Mouse (Mus musculus) olfactory bulb, adult 2 months (tissue): ENCODE data around the gene B9d1. TPM values are rescaled to one million over a fixed set of nuclear protein-coding genes. Genes with fewer than 3 reads are reported as not detected.

Experiments used
- H3K27ac ChIP-seq: fragments of 200-500 bp; 2 replicates; pipeline ENCODE4 v1.5.1; 2012; ENCODE audit warnings: low read depth, low read length; ENCODE audit not compliant: insufficient read depth
- H3K4me1 ChIP-seq: fragments of 200-500 bp; 2 replicates; pipeline ENCODE4 v1.6.1; 2012; ENCODE audit warnings: low read length; ENCODE audit not compliant: control insufficient read depth, insufficient read depth
- H3K4me3 ChIP-seq: fragments of 200-500 bp; 2 replicates; pipeline ENCODE4 v1.5.1; 2012; ENCODE audit warnings: mild to moderate bottlenecking, low read depth, low read length, moderate library complexity; ENCODE audit not compliant: insufficient read depth
- CTCF ChIP-seq: fragments of 200-500 bp; IDR thresholded peaks from 2 replicates; pipeline ENCODE4 v1.5.1; 2012; ENCODE audit warnings: low read depth, mild to moderate bottlenecking, low read length, moderate library complexity; ENCODE audit not compliant: insufficient read depth
- POLR2A ChIP-seq: fragments of 200-500 bp; IDR thresholded peaks from 2 replicates; pipeline ENCODE4 v1.6.1; 2012; ENCODE audit warnings: mild to moderate bottlenecking, low read depth, low read length, moderate library complexity; ENCODE audit not compliant: insufficient read depth
- WGBS: fragments of 180-500 bp; shearing (Covaris S2); methylation state at CpG from one replicate; pipeline ENCODE4 v1.1.7; 2018; 5-methylcytosine and 5-hydroxymethylcytosine counted together
- polyA plus RNA-seq: library from polyadenylated mRNA; stranded (reverse); fragments of >200 nt; gene quantifications from 2 replicates; pipeline ENCODE4 v1.2.4, GENCODE M21; 2012; ENCODE audit warnings: low replicate concordance; ENCODE audit not compliant: missing spikeins, insufficient read depth, insufficient read length

B9d1 gene
- polyA plus RNA-seq, 1 experiment: not detected

- no peak for TF ChIP-seq CTCF
- no peak for TF ChIP-seq POLR2A
- no peak overlapping the region for H3K27ac ChIP-seq
- 71% methylated on average over 17 of the region's 17 CpGs for whole genome bisulfite sequencing
- H3K4me3 ChIP-seq: no peak overlapping the region
- H3K4me1 ChIP-seq: peaks cover 5% of the 10 kb centered on the region
Observed at GRCm38 (mm10) chr11:61477566-61478508, 27.1 kb upstream of the B9d1 start.

- 95% methylated on average over 4 of the region's 4 CpGs for WGBS
- Histone ChIP-seq H3K27ac (no peak overlapping the region), H3K4me1 (peaks cover 5% of the 10 kb centered on the region), H3K4me3 (no peak overlapping the region)
- TF ChIP-seq POLR2A: no peak
- TF ChIP-seq CTCF: no peak
Observed at GRCm38 (mm10) chr11:61478788-61479187, 26.2 kb upstream of the B9d1 start.

GRCm38 (mm10) chr11:61481239-61482090 is 23.5 kb upstream of the B9d1 start:
- peaks cover 16% of the 10 kb centered on the region for H3K4me1 ChIP-seq
- TF ChIP-seq CTCF (no peak), POLR2A (no peak)
- no peak overlapping the region for H3K4me3 ChIP-seq
- WGBS: 76% methylated on average over 9 of the region's 9 CpGs
- H3K27ac ChIP-seq: no peak overlapping the region

- peaks cover 20% of the 10 kb centered on the region for H3K4me1 ChIP-seq
- H3K4me3 ChIP-seq: no peak overlapping the region
- 57% methylated on average over 13 of the region's 13 CpGs for WGBS
- TF ChIP-seq CTCF: no peak
- TF ChIP-seq POLR2A: no peak
- H3K27ac ChIP-seq: no peak overlapping the region
Observed at GRCm38 (mm10) chr11:61483226-61483845, 21.6 kb upstream of the B9d1 start.

GRCm38 (mm10) chr11:61484256-61484612 is 20.7 kb upstream of the B9d1 start:
- H3K27ac ChIP-seq: no peak overlapping the region
- H3K4me1 ChIP-seq: peaks cover 20% of the 10 kb centered on the region
- TF ChIP-seq POLR2A (no peak), CTCF (no peak)
- 46% methylated on average over 10 of the region's 10 CpGs for WGBS
- no peak overlapping the region for H3K4me3 ChIP-seq

GRCm38 (mm10) chr11:61484613-61485540 is 20.1 kb upstream of the B9d1 start, which contains the start of gene Mfap4:
Gene Mfap4, plus strand, starts transcription at chr11:61485431.
- no peak within 1 kb of the TSS for H3K4me3 ChIP-seq
- no peak for TF ChIP-seq CTCF
- no peak within 1 kb of the TSS for H3K27ac ChIP-seq
- WGBS: 40% methylated on average over 20 of the region's 20 CpGs
- H3K4me1 ChIP-seq: peaks cover 20% of the 10 kb centered on the region

- no peak overlapping the region for H3K4me3 ChIP-seq
- TF ChIP-seq POLR2A (no peak), CTCF (no peak)
- H3K27ac ChIP-seq: no peak overlapping the region
- H3K4me1 ChIP-seq: peaks cover 18% of the 10 kb centered on the region
- WGBS: 91% methylated on average over 22 of the region's 22 CpGs
Observed at GRCm38 (mm10) chr11:61485541-61486457, 19.1 kb upstream of the B9d1 start.

- peaks cover 22% of the 10 kb centered on the region for H3K4me1 ChIP-seq
- WGBS: 85% methylated on average over 14 of the region's 14 CpGs
Observed at GRCm38 (mm10) chr11:61486458-61487219, 18.3 kb upstream of the B9d1 start.

More at GRCm38 (mm10) chr11:61486458-61487219, 18.3 kb upstream of the B9d1 start:
- no peak overlapping the region for H3K4me3 ChIP-seq
- no peak overlapping the region for H3K27ac ChIP-seq
- TF ChIP-seq CTCF (no peak), POLR2A (no peak)
